Mouse (Mus musculus) right cerebral cortex, postnatal 10 days (tissue): ENCODE results near the gene Aif1.
A peak's percentile ranks its signal among the peaks of the same experiment; 100 is the strongest.

Experiments
- DNase-seq, 2 experiments: peaks; one replicate each; pipeline ENCODE4 v3.0.0; 2021; ENCODE audit warnings: low spot score in 2 of 2

Aif1 gene

GRCm38 (mm10) chr17:35166352-35167035, 9.4 kb downstream of the Aif1 start:
- peak; percentile 77 to 82 for DNase-seq

- no peak for DNase-seq
These were observed 10.3 kb downstream of the Aif1 start for GRCm38 (mm10) chr17:35165451-35166155.

DNA sequence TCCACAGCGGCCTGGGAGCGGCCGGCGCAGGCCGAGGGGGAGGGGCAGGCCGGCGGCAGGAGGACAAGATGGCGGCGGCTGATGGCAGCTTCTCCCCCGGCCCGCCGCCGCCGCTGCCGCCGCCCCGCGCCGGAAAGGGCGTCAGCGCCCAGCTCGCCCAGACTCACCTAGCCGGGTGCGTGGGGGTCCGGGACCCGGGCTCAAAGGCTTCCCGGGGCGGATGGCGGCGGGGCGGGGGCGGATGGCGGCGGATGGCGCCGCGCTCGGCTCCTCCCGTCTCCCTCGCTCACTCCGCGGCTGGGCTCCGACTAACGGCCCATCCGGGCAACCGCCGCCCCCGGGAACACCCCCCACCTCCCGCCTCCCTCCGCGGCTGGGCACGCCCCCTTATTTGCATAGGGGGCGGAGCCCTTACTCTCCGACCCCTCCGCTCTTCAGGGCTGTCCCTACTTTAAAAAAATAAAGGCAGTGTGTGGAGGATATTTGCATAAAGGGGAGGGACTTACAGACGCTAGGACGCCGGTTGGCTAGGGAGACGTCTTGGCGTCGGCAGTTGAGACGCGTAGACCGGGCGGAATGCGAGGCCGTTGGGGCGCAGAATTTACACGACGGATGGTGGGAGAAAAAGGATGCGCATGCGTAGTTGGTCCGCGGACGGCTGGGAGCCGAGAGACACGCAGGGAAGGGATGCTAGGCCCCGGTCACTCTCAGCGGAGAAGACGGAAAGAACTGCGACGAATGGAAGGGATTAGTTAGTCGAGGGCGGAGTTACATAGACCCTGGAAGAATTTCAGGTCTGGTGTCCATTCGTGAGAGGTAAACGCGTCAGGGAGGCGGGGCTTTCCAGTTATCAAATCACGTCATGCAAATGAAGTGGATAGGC, 11.1 kb downstream of the Aif1 start, which contains the start of gene Prrc2a:
TSS of gene Prrc2a (minus strand) at position 330 of the 883 bp plus-strand sequence.
- peak; percentile 99 for DNase-seq

DNA sequence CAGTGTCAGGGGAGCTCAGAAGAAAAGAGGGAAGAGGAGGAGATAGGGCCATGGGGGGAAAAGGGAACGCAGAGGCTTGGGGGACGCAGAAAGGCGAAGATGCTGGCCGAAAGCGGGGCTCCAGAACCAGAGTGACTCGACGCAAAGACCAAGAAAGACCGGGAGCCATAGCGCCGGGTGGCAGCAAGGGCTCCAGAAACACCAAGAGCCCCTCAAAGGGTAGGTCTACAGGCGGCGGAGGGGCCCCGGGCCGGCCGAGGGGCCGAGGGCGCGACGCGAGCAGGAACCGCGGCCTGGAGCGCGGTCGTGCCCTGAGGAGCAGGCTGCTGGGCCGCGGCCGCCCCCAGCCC, 11.7 kb downstream of the Aif1 start:
- DNase-seq: peak in 1 of 2 experiments; percentile 59

- no peak for DNase-seq
These were observed 12.4 kb downstream of the Aif1 start for GRCm38 (mm10) chr17:35163326-35164081.

DNA sequence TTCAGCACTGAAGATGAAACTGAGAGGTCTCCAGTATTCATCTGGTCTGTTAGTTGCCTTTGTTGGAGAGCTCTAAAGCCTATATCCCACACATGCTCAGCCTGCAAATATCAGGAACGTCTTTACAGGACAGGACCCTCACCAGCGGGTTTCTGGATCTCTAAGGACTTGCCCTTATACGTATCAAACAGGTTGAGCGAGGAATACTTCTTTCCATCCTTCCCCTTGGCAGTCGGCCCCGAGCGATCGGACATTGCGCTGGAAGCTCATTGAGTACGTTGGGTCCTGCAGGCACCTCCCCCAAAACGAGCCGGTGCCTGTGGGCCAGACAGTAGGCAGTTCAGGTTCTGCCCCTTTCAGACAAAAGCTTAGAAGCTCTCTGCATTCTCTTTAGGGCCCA, 13.1 kb downstream of the Aif1 start:
- DNase-seq: peak in 1 of 2 experiments; percentile 56

- DNase-seq: peak in 1 of 2 experiments; percentile 29
These were observed 13.7 kb downstream of the Aif1 start for GRCm38 (mm10) chr17:35162121-35162520.

GRCm38 (mm10) chr17:35161421-35161820, 14.4 kb downstream of the Aif1 start:
- DNase-seq: no peak

DNA sequence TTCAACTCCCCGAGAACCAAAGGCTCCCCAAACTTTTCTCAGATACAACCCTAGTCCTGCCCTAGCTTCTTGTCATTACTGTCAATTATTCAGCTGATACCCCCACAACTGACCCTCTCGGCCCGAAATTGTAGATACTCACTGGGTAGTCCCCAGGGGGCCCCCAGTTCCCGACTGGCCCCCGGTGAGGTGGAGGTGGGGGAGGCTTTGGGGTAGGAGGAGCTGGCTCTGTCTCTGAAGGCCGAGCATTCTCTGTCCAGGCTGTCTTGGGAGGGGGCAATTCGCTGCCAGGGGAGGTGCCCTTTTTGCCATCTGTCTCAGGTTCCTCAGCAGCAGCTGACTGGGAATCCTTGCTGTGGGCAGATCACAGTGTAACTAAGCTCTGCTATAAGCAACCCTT, 16.2 kb downstream of the Aif1 start:
- DNase-seq: no peak

DNA sequence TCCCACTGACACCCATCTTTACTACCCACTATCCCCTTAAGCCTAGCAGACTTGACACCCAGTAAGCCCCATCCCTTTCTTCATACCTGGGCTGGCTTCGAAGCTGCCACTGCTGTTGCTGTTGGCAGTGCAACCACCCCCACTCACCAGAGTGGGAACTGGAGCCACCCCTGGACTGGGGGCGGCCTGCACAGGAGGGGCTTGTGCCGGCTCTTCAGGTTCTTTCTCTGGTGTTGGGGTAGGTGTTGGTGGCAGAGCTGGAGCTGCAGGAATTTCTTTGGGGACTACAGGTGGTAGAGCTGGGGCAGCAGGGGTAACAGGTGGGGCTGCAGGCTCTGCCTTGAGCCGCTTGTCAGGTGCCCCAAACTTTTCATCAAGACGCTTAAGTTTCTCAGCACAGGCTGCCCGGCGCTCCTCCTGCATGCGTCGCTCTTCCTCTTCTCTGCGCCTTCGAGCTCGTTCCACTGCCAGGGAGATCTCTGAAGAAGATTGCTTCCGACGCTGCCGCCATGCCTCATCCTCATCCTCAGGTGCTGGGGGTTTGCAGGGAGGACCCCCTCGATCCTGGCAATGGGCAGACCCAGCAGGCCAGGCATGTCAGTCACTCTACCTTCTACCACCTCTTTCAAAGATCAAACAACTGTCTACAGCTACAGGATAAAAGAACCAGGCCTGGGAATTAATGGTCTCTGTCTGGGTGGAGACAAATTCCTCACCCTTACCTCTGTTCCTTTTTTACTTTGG, 16.8 kb downstream of the Aif1 start:
- DNase-seq: no peak

DNA sequence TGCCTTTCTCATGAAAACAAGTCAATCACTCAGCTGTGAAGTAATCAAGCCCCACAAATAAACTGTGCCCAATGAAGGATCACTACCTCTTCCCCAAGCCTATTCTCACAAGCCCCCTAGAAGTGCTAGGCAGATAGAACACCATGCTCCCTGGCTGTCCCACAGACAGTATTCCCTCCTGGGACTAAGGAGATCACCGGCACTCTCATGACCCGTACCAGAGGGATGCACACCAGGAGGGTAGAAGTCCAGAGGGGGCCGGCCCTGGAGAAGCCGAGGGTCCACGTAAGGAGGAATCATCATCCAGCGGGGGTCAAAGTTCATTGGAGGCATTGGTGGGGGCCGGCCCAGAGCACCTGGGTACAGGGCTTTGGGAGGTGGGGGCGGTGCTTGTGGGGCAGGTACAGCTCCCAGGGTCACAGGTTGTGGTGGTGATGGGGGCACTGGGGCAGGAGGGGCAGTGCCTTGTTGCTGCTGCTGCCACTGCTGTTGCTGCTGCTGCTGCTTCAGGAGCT, 18.1 kb downstream of the Aif1 start:
- DNase-seq: peak in 1 of 2 experiments; percentile 36

- DNase-seq: no peak
These were observed 18.6 kb downstream of the Aif1 start for GRCm38 (mm10) chr17:35157254-35157653.

DNA sequence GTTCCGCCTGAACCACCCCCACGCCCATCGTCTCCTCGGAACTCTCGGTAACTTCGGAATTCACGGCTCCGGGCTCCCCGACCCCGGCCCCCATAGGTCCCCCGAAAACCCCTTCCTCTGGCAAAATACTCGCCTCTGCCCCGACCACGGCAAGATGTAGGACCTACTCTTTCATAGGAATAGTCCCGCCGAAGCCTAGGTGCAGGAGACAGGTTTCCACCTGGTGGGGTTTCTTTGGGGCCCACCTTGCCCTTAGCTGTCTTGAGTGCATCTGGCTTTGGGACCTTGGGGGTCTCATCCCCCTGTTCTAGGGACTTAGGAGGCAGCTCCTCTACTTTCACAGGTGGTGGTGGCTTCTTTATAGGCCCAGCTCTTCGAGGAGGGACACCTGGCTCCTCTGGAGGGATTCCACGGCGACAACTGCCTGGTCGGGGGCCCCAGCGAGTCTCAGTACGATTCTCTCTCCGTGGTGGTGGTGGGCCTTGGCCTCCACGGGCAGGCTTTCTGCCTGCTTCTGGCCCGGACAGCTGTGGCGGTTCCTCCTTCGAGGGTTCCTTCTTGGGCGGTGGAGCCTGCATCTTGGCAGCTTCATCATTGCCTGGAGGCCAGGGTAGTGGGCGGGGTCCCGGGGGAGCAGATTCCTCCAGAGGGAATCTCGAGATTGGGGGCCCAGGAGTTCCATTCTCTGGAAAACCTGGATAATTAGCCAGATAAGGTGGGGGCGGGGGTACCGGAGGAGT, 19.2 kb downstream of the Aif1 start:
- no peak for DNase-seq

GRCm38 (mm10) chr17:35155451-35155850, 20.4 kb downstream of the Aif1 start:
- no peak for DNase-seq

GRCm38 (mm10) chr17:35154616-35155015, 21.3 kb downstream of the Aif1 start:
- DNase-seq: no peak

- DNase-seq: no peak
These were observed 21.9 kb downstream of the Aif1 start for GRCm38 (mm10) chr17:35153931-35154330.

- no peak for DNase-seq
These were observed 22.8 kb downstream of the Aif1 start for GRCm38 (mm10) chr17:35153077-35153476.

DNA sequence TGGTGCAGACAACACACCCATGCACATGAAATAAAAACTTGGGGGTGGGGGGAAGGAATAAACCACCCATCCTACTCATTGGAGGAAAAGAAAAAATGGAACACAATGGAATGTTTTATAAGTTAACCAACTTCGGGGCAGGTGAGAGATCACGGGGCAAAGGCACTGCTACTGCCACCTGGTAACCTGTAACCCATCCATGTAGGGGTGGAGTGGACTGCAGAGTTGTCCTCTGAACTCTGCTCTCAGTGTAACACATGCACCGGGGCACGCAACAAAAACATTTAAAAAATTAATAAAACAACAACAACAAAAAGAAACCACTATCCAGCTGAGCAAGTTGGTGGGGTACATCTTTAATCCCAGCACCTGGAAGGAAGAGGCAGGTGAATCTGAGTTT, 23.7 kb downstream of the Aif1 start:
- no peak for DNase-seq

- DNase-seq: no peak
These were observed 27.8 kb downstream of the Aif1 start for GRCm38 (mm10) chr17:35147922-35148639.
